Mouse (Mus musculus) olfactory bulb, adult 2 months (tissue): ENCODE measurements around the gene Rsad1. TPM values are rescaled to one million over a fixed set of nuclear protein-coding genes. Genes with fewer than 3 reads are reported as not detected.

Experiments
- H3K27ac ChIP-seq: fragments of 200-500 bp; 2 replicates; pipeline ENCODE4 v1.5.1; 2012; ENCODE audit warnings: low read depth, low read length; ENCODE audit not compliant: insufficient read depth
- H3K4me1 ChIP-seq: fragments of 200-500 bp; 2 replicates; pipeline ENCODE4 v1.6.1; 2012; ENCODE audit warnings: low read length; ENCODE audit not compliant: control insufficient read depth, insufficient read depth
- H3K4me3 ChIP-seq: fragments of 200-500 bp; 2 replicates; pipeline ENCODE4 v1.5.1; 2012; ENCODE audit warnings: mild to moderate bottlenecking, low read depth, low read length, moderate library complexity; ENCODE audit not compliant: insufficient read depth
- CTCF ChIP-seq: fragments of 200-500 bp; IDR thresholded peaks from 2 replicates; pipeline ENCODE4 v1.5.1; 2012; ENCODE audit warnings: low read depth, mild to moderate bottlenecking, low read length, moderate library complexity; ENCODE audit not compliant: insufficient read depth
- POLR2A ChIP-seq: fragments of 200-500 bp; IDR thresholded peaks from 2 replicates; pipeline ENCODE4 v1.6.1; 2012; ENCODE audit warnings: mild to moderate bottlenecking, low read depth, low read length, moderate library complexity; ENCODE audit not compliant: insufficient read depth
- WGBS: fragments of 180-500 bp; shearing (Covaris S2); methylation state at CpG from one replicate; pipeline ENCODE4 v1.1.7; 2018; 5-methylcytosine and 5-hydroxymethylcytosine counted together
- polyA plus RNA-seq: library from polyadenylated mRNA; stranded (reverse); fragments of >200 nt; gene quantifications from 2 replicates; pipeline ENCODE4 v1.2.4, GENCODE M21; 2012; ENCODE audit warnings: low replicate concordance; ENCODE audit not compliant: missing spikeins, insufficient read depth, insufficient read length

Gene Rsad1
- polyA plus RNA-seq, 1 experiment = not detected

- Histone ChIP-seq H3K27ac (no peak within 1 kb of the TSS; the same call in 1 of the 2 replicates), H3K4me1 (peaks cover 25% of the 10 kb centered on the region), H3K4me3 (peak within 1 kb of the TSS; percentile 16; the same call in 1 of the 2 replicates)
- TF ChIP-seq POLR2A = no peak
- TF ChIP-seq CTCF = no peak
- 6% methylated on average over 26 of the region's 26 CpGs for whole genome bisulfite sequencing
These were observed 49.3 kb downstream of the Rsad1 start, which contains the start of gene Epn3 for GRCm38 (mm10) chr11:94499661-94500152. Gene Epn3, minus strand, starts transcription at chr11:94499974.

DNA sequence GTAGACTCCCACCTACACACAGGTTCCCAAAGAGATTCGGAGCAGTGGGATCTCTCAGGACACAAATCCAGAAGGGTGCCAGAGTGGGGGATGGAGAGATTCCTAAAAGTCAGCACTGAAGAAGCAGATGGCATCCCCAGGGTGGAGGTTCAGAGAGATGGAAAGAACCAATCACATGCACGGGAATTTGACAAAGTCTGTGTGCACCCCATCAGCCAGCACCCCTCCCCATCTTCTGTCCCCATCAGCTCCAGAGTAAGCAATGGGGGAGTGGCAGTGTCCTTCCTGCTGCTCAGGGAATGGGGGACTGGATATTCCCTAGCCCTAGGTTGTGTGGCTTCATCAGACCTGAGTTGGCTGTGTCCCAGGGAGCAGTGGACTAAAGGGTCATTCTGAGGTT is 50.0 kb downstream of the Rsad1 start:
- TF ChIP-seq CTCF (no peak), POLR2A (no peak)
- no peak overlapping the region for H3K27ac ChIP-seq
- WGBS = 16% methylated on average over 2 of the region's 2 CpGs
- no peak overlapping the region for H3K4me3 ChIP-seq
- peaks cover 25% of the 10 kb centered on the region for H3K4me1 ChIP-seq

- TF ChIP-seq POLR2A = no peak
- TF ChIP-seq CTCF = no peak
- Histone ChIP-seq H3K4me1 (peaks cover 25% of the 10 kb centered on the region), H3K4me3 (peak overlapping the region; percentile 6; the same call in 1 of the 2 replicates), H3K27ac (peak overlapping the region; percentile 23; the same call in 1 of the 2 replicates)
- WGBS = 19% methylated on average over 19 of the region's 19 CpGs
These were observed 50.7 kb downstream of the Rsad1 start for GRCm38 (mm10) chr11:94498093-94498996.

DNA sequence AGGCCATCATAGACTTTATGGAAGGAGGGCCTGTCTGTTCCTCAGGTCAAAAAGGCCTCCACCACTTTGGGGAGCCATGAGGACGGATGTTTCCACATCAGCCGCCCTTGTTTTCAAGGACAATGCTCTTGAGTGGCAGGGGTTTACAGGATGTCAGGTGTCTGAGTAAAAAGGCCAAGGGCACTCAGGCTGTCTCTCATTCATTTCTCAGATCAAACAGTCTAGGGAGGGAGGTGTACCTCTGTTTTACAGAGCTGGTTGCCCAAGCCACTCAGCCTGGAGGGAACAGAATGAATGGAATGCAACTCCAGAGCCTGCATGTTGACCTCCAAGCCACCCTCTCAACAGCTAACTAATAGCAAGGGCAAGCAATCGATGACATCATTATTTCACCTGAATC is 53.6 kb downstream of the Rsad1 start:
- H3K4me1 ChIP-seq = peaks cover 34% of the 10 kb centered on the region
- H3K4me3 ChIP-seq = no peak overlapping the region
- WGBS = 91% methylated on average over 3 of the region's 3 CpGs
- no peak overlapping the region for H3K27ac ChIP-seq
- TF ChIP-seq CTCF = no peak
- no peak for TF ChIP-seq POLR2A

DNA sequence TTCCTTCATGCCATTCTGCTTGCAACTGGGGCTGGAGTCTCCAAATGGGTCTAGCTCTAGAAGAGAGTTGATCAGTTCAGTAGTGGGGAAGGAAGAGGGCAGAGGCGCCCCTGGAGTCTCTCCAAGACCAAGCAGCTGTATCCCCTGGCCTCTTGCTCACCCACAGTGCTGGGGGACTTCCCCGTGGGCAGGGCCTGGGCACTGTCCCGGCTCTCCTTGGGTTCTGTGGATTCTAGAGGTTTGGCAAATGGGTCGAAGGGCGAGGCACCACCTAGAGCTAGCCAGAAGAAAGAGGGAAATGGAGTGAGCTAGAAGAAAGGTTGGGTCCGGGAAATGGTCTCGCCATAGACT is 57.3 kb downstream of the Rsad1 start:
- 77% methylated on average over 7 of the region's 7 CpGs for WGBS
- Histone ChIP-seq H3K27ac (no peak overlapping the region), H3K4me1 (peaks cover 14% of the 10 kb centered on the region), H3K4me3 (no peak overlapping the region)
- TF ChIP-seq POLR2A = no peak
- TF ChIP-seq CTCF = no peak

GRCm38 (mm10) chr11:94491035-94491748 is 57.9 kb downstream of the Rsad1 start:
- H3K4me1 ChIP-seq = peaks cover 14% of the 10 kb centered on the region
- H3K27ac ChIP-seq = no peak overlapping the region
- 11% methylated on average over 55 of the region's 55 CpGs for WGBS
- TF ChIP-seq POLR2A (peak; percentile 55; the same call in 1 of the 2 replicates), CTCF (no peak)
- peak overlapping the region; percentile 45 for H3K4me3 ChIP-seq

Other genes with a start within 250 kb of the Rsad1 start
- 287 and 558 TPM in 2 replicates for gene Luc7l3, start 227.3 kb downstream of the Rsad1 start, polyA plus RNA-seq
- gene Ankrd40, start 221.3 kb downstream of the Rsad1 start, polyA plus RNA-seq = 384 TPM in 1 of 2 replicates, not detected in the other
- not detected in 2 replicates for gene Abcc3, start 156.3 kb downstream of the Rsad1 start, polyA plus RNA-seq
- gene Cacna1g, start 75.1 kb downstream of the Rsad1 start, polyA plus RNA-seq = 54.5 TPM in 1 of 2 replicates, not detected in the other
- not detected in 2 replicates for gene Spata20, start 63.1 kb downstream of the Rsad1 start, polyA plus RNA-seq
- gene Epn3, start 49.3 kb downstream of the Rsad1 start, polyA plus RNA-seq = not detected in 2 replicates
- not detected in 2 replicates for gene Mycbpap, start 27.5 kb downstream of the Rsad1 start, polyA plus RNA-seq
- gene Chad, start 15.8 kb upstream of the Rsad1 start, polyA plus RNA-seq = not detected in 2 replicates
- not detected in 2 replicates for gene Acsf2, start 52.6 kb upstream of the Rsad1 start, polyA plus RNA-seq
- gene Lrrc59, start 80.5 kb upstream of the Rsad1 start, polyA plus RNA-seq = not detected in 2 replicates
- not detected in 2 replicates for gene Mrpl27, start 104.5 kb upstream of the Rsad1 start, polyA plus RNA-seq
- not detected in 2 replicates for gene Eme1, start 104.7 kb upstream of the Rsad1 start, polyA plus RNA-seq
- not detected in 2 replicates for gene Xylt2, start 128.3 kb upstream of the Rsad1 start, polyA plus RNA-seq
- gene Gm11541, start 155.2 kb upstream of the Rsad1 start, polyA plus RNA-seq = not detected in 2 replicates
- gene Cdc34b, start 192.5 kb upstream of the Rsad1 start, polyA plus RNA-seq = not detected in 2 replicates
- not detected in 2 replicates for gene Tmem92, start 233.4 kb upstream of the Rsad1 start, polyA plus RNA-seq